23 mouse cellular contexts compared by ENCODE assay signal in the genomic region with DNA sequence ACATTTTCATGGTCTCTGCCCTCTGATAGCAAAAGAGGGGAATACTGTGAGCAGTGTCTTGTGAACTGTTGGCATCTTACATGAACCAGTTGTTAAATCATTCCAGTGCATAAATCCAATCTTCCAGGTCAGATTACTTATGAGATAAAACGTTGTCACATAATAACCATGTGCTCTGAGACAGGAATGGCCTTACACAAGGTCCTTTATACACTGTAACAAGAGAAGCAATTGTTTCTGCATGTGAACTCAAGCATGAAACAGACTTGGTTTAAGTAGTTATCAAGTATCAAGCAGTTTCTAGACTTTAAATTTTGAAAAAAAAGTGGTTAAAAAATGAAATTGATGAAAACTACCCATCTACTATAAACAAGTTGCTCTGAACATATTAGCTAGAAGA.
"Had no signal": no experiment of that assay in that cellular context is flagged by ENCODE, and none has a peak within 500 bp of the region (broad histone marks: within the 10 kb centered on the region; RNA-seq: fewer than 3 reads in every experiment).

No protein-coding gene starts in this region.

- H3K27ac ChIP-seq: heart, adult 2 months; heart, embryonic 13.5 days; heart, embryonic 15.5 days; hindbrain, embryonic 13.5 days; hindbrain, embryonic 15.5 days; hindbrain, postnatal 0 days; limb, embryonic 12.5 days; limb, embryonic 15.5 days; liver, embryonic 13.5 days had no signal

- H3K4me3 ChIP-seq: heart, adult 2 months; heart, embryonic 13.5 days; heart, embryonic 15.5 days; hindbrain, embryonic 13.5 days; hindbrain, embryonic 15.5 days; limb, embryonic 12.5 days; limb, embryonic 15.5 days; liver, embryonic 13.5 days had no signal

- H3K27me3 ChIP-seq: heart, embryonic 13.5 days; hindbrain, embryonic 13.5 days; hindbrain, embryonic 15.5 days; limb, embryonic 15.5 days; liver, embryonic 13.5 days had no signal

- H3K9me3 ChIP-seq: heart, embryonic 13.5 days; heart, embryonic 15.5 days; hindbrain, embryonic 13.5 days; hindbrain, embryonic 15.5 days; limb, embryonic 12.5 days; limb, embryonic 15.5 days; liver, embryonic 13.5 days had no signal

- H3K9ac ChIP-seq: heart, embryonic 13.5 days; heart, embryonic 15.5 days; hindbrain, embryonic 13.5 days; hindbrain, embryonic 15.5 days; limb, embryonic 12.5 days; limb, embryonic 15.5 days; liver, embryonic 13.5 days had no signal

- ATAC-seq: hindbrain, postnatal 0 days; intestine, embryonic 16.5 days had no signal

- H3K36me3 ChIP-seq: heart, embryonic 13.5 days; heart, embryonic 15.5 days; hindbrain, embryonic 13.5 days; hindbrain, embryonic 15.5 days; limb, embryonic 12.5 days; limb, embryonic 15.5 days; liver, embryonic 13.5 days had no signal

- H3K4me2 ChIP-seq: heart, embryonic 11.5 days; heart, embryonic 13.5 days; heart, embryonic 15.5 days; hindbrain, embryonic 13.5 days; hindbrain, embryonic 15.5 days; limb, embryonic 12.5 days; limb, embryonic 15.5 days; liver, embryonic 13.5 days had no signal

- DNase-seq: gastrocnemius, postnatal 14 days; gastrocnemius, postnatal 36 days; heart, adult 11 months; heart, adult 2 months; heart, postnatal 14 days; heart, postnatal 36 days; kidney, adult 11 months; kidney, adult 2 months; kidney, postnatal 14 days; kidney, postnatal 36 days; layer of hippocampus, adult 9-11 months; layer of hippocampus, postnatal 36 days; left cerebral cortex, postnatal 4 days; liver, embryonic 13.5 days had no signal
